ENCODE assay signal across 18 mouse cellular contexts in genomic region chr1:107559494-107559893, GRCm38 (mm10). TPM values are rescaled to one million over a fixed set of nuclear protein-coding genes. Genes with fewer than 3 reads are reported as not detected.
"Had no signal": no experiment of that assay in that cellular context is flagged by ENCODE, and none has a peak within 500 bp of the region (broad histone marks: within the 10 kb centered on the region; RNA-seq: fewer than 3 reads in every experiment).

No protein-coding gene starts in this region.

- ATAC-seq: intestine, embryonic 16.5 days; midbrain, embryonic 16.5 days had no signal

- DNase-seq: kidney, adult 18-20 months; kidney, adult 9 months; kidney, postnatal 14 days; kidney, postnatal 4 days; layer of hippocampus, adult 9-11 months; liver; liver, embryonic 13.5 days; thymus, adult 18-20 months; thymus, postnatal 36 days had no signal

- H3K27me3 ChIP-seq: limb, embryonic 13.5 days; liver, embryonic 13.5 days; lung, embryonic 15.5 days; midbrain, embryonic 12.5 days had no signal

- H3K4me1 ChIP-seq: limb, embryonic 10.5 days; limb, embryonic 13.5 days; liver, embryonic 13.5 days; lung, embryonic 15.5 days; midbrain, embryonic 12.5 days had no signal

- H3K36me3 ChIP-seq: limb, embryonic 10.5 days; limb, embryonic 13.5 days; liver, embryonic 13.5 days; lung, embryonic 15.5 days; midbrain, embryonic 12.5 days had no signal

- H3K27ac ChIP-seq: layer of hippocampus, adult 2 months; limb, embryonic 10.5 days; limb, embryonic 13.5 days; liver, embryonic 13.5 days; lung, embryonic 15.5 days; midbrain, embryonic 12.5 days had no signal

- H3K9ac ChIP-seq: limb, embryonic 13.5 days; liver, embryonic 13.5 days; lung, embryonic 15.5 days; midbrain, embryonic 12.5 days had no signal

- H3K9me3 ChIP-seq: limb, embryonic 10.5 days; limb, embryonic 13.5 days; liver, embryonic 13.5 days; lung, embryonic 15.5 days; midbrain, embryonic 12.5 days had no signal

- H3K4me3 ChIP-seq: layer of hippocampus, adult 2 months; limb, embryonic 10.5 days; limb, embryonic 13.5 days; liver, embryonic 13.5 days; lung, embryonic 15.5 days; midbrain, embryonic 12.5 days had no signal

- H3K4me2 ChIP-seq: limb, embryonic 13.5 days; liver, embryonic 13.5 days; lung, embryonic 15.5 days; midbrain, embryonic 12.5 days had no signal

RNA-seq across cellular contexts. Expression of gene Serpinb8, which starts 30.3 kb away (rescaled TPM):
- polyA plus RNA-seq: neural tube, embryonic 14.5 days had no signal

RNA-seq across cellular contexts. Expression of gene Serpinb2, which starts 48.3 kb away (rescaled TPM):
- total RNA-seq: layer of hippocampus, adult 2 months; layer of hippocampus, postnatal 25 days had no signal
- polyA plus RNA-seq: midbrain, embryonic 12.5 days; midbrain, embryonic 16.5 days had no signal
